In genomic region chr4:139631141-139631540, GRCm38 (mm10) we compare ENCODE assay signal across 23 mouse cellular contexts. TPM values are rescaled to one million over a fixed set of nuclear protein-coding genes. Genes with fewer than 3 reads are reported as not detected.
DNase-seq lines count a peak whose midpoint lies in the region; ATAC-seq and TF ChIP-seq lines count a peak whose summit lies in the region.
"Had no signal": no experiment of that assay in that cellular context is flagged by ENCODE, and none has a peak within 500 bp of the region (broad histone marks: within the 10 kb centered on the region; RNA-seq: fewer than 3 reads in every experiment).

No protein-coding gene starts in this region.

- H3K27me3 ChIP-seq in kidney, adult 2 months (replicated peaks; ENCODE audit: control insufficient read depth, insufficient read depth, low read length) = no peaks in the 10 kb centered on the region
- no peaks in the 10 kb centered on the region for H3K27me3 ChIP-seq in kidney, embryonic 14.5 days (ENCODE audit: control insufficient read depth, insufficient read depth, low read length)
- H3K27me3 ChIP-seq in lung, embryonic 16.5 days (ENCODE audit: control insufficient read depth, insufficient read depth, low read depth, low read length) = no peaks in the 10 kb centered on the region
- H3K27me3 ChIP-seq in lung, postnatal 0 days (replicated peaks; ENCODE audit: insufficient read depth, low read length) = no peaks in the 10 kb centered on the region
- H3K27me3 ChIP-seq in kidney, postnatal 0 days (ENCODE audit: insufficient read depth, low read length) = no peaks in the 10 kb centered on the region
- H3K27me3 ChIP-seq in small intestine, adult 2 months (ENCODE audit: control insufficient read depth, insufficient read depth, low read length) = peaks cover 18% of the 10 kb centered on the region
- H3K27me3 ChIP-seq: forebrain, embryonic 12.5 days; heart, embryonic 15.5 days; limb, embryonic 12.5 days; liver, embryonic 15.5 days; neural tube, embryonic 13.5 days had no signal

- H3K9me3 ChIP-seq in kidney, embryonic 14.5 days (ENCODE audit: control insufficient read depth, low read length) = no peaks in the 10 kb centered on the region
- no peaks in the 10 kb centered on the region for H3K9me3 ChIP-seq in lung, embryonic 16.5 days (ENCODE audit: control insufficient read depth, low read length)
- H3K9me3 ChIP-seq in lung, postnatal 0 days (ENCODE audit: low read length) = no peaks in the 10 kb centered on the region
- H3K9me3 ChIP-seq in kidney, postnatal 0 days (replicated peaks; ENCODE audit: low read length) = no peaks in the 10 kb centered on the region
- H3K9me3 ChIP-seq: forebrain, embryonic 12.5 days; heart, embryonic 15.5 days; limb, embryonic 12.5 days; liver, embryonic 15.5 days; neural tube, embryonic 13.5 days had no signal

- H3K4me1 ChIP-seq in kidney, adult 2 months (ENCODE audit: control insufficient read depth, insufficient read depth, low read length) = peaks cover 23% of the 10 kb centered on the region
- peaks cover 2% of the 10 kb centered on the region; the same call in 1 of the 2 replicates for H3K4me1 ChIP-seq in kidney, embryonic 14.5 days (ENCODE audit: control insufficient read depth, insufficient read depth, low read length)
- peaks cover 16% of the 10 kb centered on the region for H3K4me1 ChIP-seq in lung, embryonic 16.5 days (replicated peaks; ENCODE audit: control insufficient read depth, insufficient read depth, low read length)
- H3K4me1 ChIP-seq in lung, postnatal 0 days (ENCODE audit: insufficient read depth, low read depth, low read length) = peaks cover 3% of the 10 kb centered on the region; the same call in 1 of the 2 replicates
- peaks cover 7% of the 10 kb centered on the region for H3K4me1 ChIP-seq in kidney, postnatal 0 days (replicated peaks; ENCODE audit: insufficient read depth, low read length)
- peaks cover 16% of the 10 kb centered on the region for H3K4me1 ChIP-seq in small intestine, adult 2 months (ENCODE audit: control insufficient read depth, insufficient read depth, insufficient read length, low read length)
- H3K4me1 ChIP-seq: forebrain, embryonic 12.5 days had no signal

- no peak for TF ChIP-seq EP300 in lung, postnatal 0 days (IDR thresholded peaks at IDR 0.05)

- H3K27ac ChIP-seq in kidney, adult 2 months (ENCODE audit: insufficient read depth, low read depth, low read length) = no peak overlapping the region
- no peak overlapping the region for H3K27ac ChIP-seq in kidney, embryonic 14.5 days (ENCODE audit: low read depth, low read length)
- no peak overlapping the region for H3K27ac ChIP-seq in lung, embryonic 16.5 days (ENCODE audit: low read length)
- H3K27ac ChIP-seq in lung, postnatal 0 days (ENCODE audit: low read length) = no peak overlapping the region
- no peak overlapping the region for H3K27ac ChIP-seq in kidney, postnatal 0 days
- H3K27ac ChIP-seq in small intestine, adult 2 months (ENCODE audit: insufficient read depth, low read depth, low read length) = no peak overlapping the region
- H3K27ac ChIP-seq: forebrain, embryonic 12.5 days; heart, embryonic 15.5 days; limb, embryonic 12.5 days; liver, embryonic 15.5 days; neural tube, embryonic 13.5 days had no signal

- TF ChIP-seq POLR2A in kidney, adult 2 months (IDR thresholded peaks at IDR 0.05; ENCODE audit: low read depth, low read length) = no peak
- TF ChIP-seq POLR2A in small intestine, adult 2 months (IDR thresholded peaks at IDR 0.05; ENCODE audit: low read depth, low read length) = no peak

- ATAC-seq in kidney, embryonic 14.5 days (ENCODE audit: low FRiP score, low TSS enrichment) = no peak
- peak; percentile 30; the same call in 1 of the 2 replicates for ATAC-seq in lung, embryonic 16.5 days (ENCODE audit: low read depth)
- ATAC-seq in lung, postnatal 0 days = no peak
- ATAC-seq in kidney, postnatal 0 days (replicated peaks; ENCODE audit: low FRiP score, low read depth) = no peak
- no peak for ATAC-seq in frontal cortex, adult (ENCODE audit: low TSS enrichment)
- ATAC-seq: hindbrain, embryonic 16.5 days had no signal

- H3K4me3 ChIP-seq in kidney, adult 2 months (ENCODE audit: insufficient read depth, low read depth, low read length) = no peak overlapping the region
- no peak overlapping the region for H3K4me3 ChIP-seq in kidney, embryonic 14.5 days (ENCODE audit: low read length)
- H3K4me3 ChIP-seq in lung, embryonic 16.5 days (ENCODE audit: low read length) = no peak overlapping the region
- H3K4me3 ChIP-seq in lung, postnatal 0 days (ENCODE audit: low read depth, low read length) = no peak overlapping the region
- H3K4me3 ChIP-seq in kidney, postnatal 0 days (replicated peaks; ENCODE audit: low read depth, low read length) = no peak overlapping the region
- H3K4me3 ChIP-seq in small intestine, adult 2 months (ENCODE audit: low read depth, low read length) = peak overlapping the region; percentile 4; the same call in 1 of the 2 replicates
- H3K4me3 ChIP-seq: forebrain, embryonic 12.5 days; heart, embryonic 15.5 days; limb, embryonic 12.5 days; liver, embryonic 15.5 days; megakaryocyte, embryonic 14.5 days; neural tube, embryonic 13.5 days had no signal

- peak; percentile 80 for DNase-seq in kidney, adult 2 months
- no peak for DNase-seq in lung, postnatal 0 days (ENCODE audit: low spot score)
- DNase-seq in kidney, postnatal 0 days (ENCODE audit: low spot score) = no peak
- DNase-seq: cerebellum, adult 9-10 months; gastrocnemius, postnatal 10 days; midbrain, embryonic 14.5 days; right cerebral cortex, adult 18-20 months; thymus, postnatal 36 days had no signal

- WGBS in kidney, adult 2 months = 38% methylated on average over 5 of the region's 5 CpGs
- 62% methylated on average over 5 of the region's 5 CpGs for WGBS in kidney, embryonic 14.5 days
- WGBS in lung, embryonic 16.5 days = 34% methylated on average over 5 of the region's 5 CpGs
- WGBS in lung, postnatal 0 days = 37% methylated on average over 5 of the region's 5 CpGs
- WGBS in kidney, postnatal 0 days = 55% methylated on average over 5 of the region's 5 CpGs
- 39% methylated on average over 5 of the region's 5 CpGs for WGBS in small intestine, adult 2 months

- TF ChIP-seq CTCF in kidney, adult 2 months (conservative IDR thresholded peaks at IDR 0.05; ENCODE audit: insufficient read depth, insufficient read length, low read depth, low read length) = no peak
- TF ChIP-seq CTCF in lung, postnatal 0 days (IDR thresholded peaks at IDR 0.05) = no peak
- TF ChIP-seq CTCF in kidney, postnatal 0 days (IDR thresholded peaks at IDR 0.05; ENCODE audit: low read depth) = no peak
- TF ChIP-seq CTCF in small intestine, adult 2 months (IDR thresholded peaks at IDR 0.05; ENCODE audit: extremely low read depth, insufficient read length, insufficient replicate concordance, low read depth, low read length) = no peak

- H3K36me3 ChIP-seq in kidney, adult 2 months (ENCODE audit: control insufficient read depth, insufficient read depth, low read length) = no peaks in the 10 kb centered on the region
- peaks cover 4% of the 10 kb centered on the region; the same call in 1 of the 2 replicates for H3K36me3 ChIP-seq in kidney, embryonic 14.5 days (ENCODE audit: control insufficient read depth, insufficient read depth, low read length)
- H3K36me3 ChIP-seq in lung, embryonic 16.5 days (ENCODE audit: control insufficient read depth, insufficient read depth, low read length) = no peaks in the 10 kb centered on the region
- no peaks in the 10 kb centered on the region for H3K36me3 ChIP-seq in lung, postnatal 0 days (ENCODE audit: insufficient read depth, low read length)
- peaks cover 7% of the 10 kb centered on the region; the same call in 1 of the 2 replicates for H3K36me3 ChIP-seq in kidney, postnatal 0 days (ENCODE audit: insufficient read depth, low read length)
- H3K36me3 ChIP-seq in small intestine, adult 2 months (ENCODE audit: control insufficient read depth, insufficient read depth, low read length) = peaks cover 10% of the 10 kb centered on the region
- H3K36me3 ChIP-seq: heart, embryonic 15.5 days; limb, embryonic 12.5 days; liver, embryonic 15.5 days had no signal

- H3K9ac ChIP-seq in kidney, embryonic 14.5 days (ENCODE audit: low read depth, low read length) = no peak overlapping the region
- H3K9ac ChIP-seq in lung, embryonic 16.5 days (ENCODE audit: low read length) = no peak overlapping the region
- H3K9ac ChIP-seq in lung, postnatal 0 days (replicated peaks; ENCODE audit: low read depth) = no peak overlapping the region
- 0 out of 2 replicates have a peak overlapping the region, but pooled peaks have one; percentile 23 for H3K9ac ChIP-seq in kidney, postnatal 0 days (ENCODE audit: low read depth, low read length)
- H3K9ac ChIP-seq: forebrain, embryonic 12.5 days; heart, embryonic 15.5 days; limb, embryonic 12.5 days; liver, embryonic 15.5 days; neural tube, embryonic 13.5 days had no signal

- H3K4me2 ChIP-seq in kidney, embryonic 14.5 days (replicated peaks; ENCODE audit: low read depth, low read length) = no peak overlapping the region
- H3K4me2 ChIP-seq in lung, embryonic 16.5 days (ENCODE audit: low read depth, low read length) = no peak overlapping the region
- no peak overlapping the region for H3K4me2 ChIP-seq in lung, postnatal 0 days (replicated peaks; ENCODE audit: low read depth, low read length)
- no peak overlapping the region for H3K4me2 ChIP-seq in kidney, postnatal 0 days (ENCODE audit: low read length)
- H3K4me2 ChIP-seq: forebrain, embryonic 12.5 days; heart, embryonic 15.5 days; limb, embryonic 12.5 days; liver, embryonic 15.5 days; neural tube, embryonic 13.5 days had no signal

RNA-seq across cellular contexts. Expression of gene Aldh4a1, which starts 8.5 kb away (rescaled TPM):
- 517 and 605 TPM in 2 replicates for polyA plus RNA-seq in kidney, adult 2 months (2012; rRNA removed)
- polyA plus RNA-seq in kidney, embryonic 14.5 days (2014; fragmentation: Nextera tagmentation; extraction: Ambion mirVana) = 31.3 and 37.3 TPM in 2 replicates
- polyA plus RNA-seq in lung, embryonic 16.5 days (2015; fragmentation: Nextera tagmentation; extraction: Ambion mirVana) = 25.5 and 30.7 TPM in 2 replicates
- 13.4 and 19.7 TPM in 2 replicates for polyA plus RNA-seq in lung, postnatal 0 days (2015; fragmentation: Nextera tagmentation; extraction: Ambion mirVana)
- 91.0 and 106 TPM in 2 replicates for polyA plus RNA-seq in kidney, postnatal 0 days (2015; fragmentation: Nextera tagmentation; extraction: Ambion mirVana)
- 48.3 and 110 TPM in 2 replicates for polyA plus RNA-seq in small intestine, adult 2 months (2012; rRNA removed)

RNA-seq across cellular contexts. Expression of gene Tas1r2, which starts 22.2 kb away (rescaled TPM):
- 0.08 and 0.14 TPM in 2 replicates for polyA plus RNA-seq in kidney, adult 2 months (2012; rRNA removed)
- polyA plus RNA-seq in kidney, embryonic 14.5 days (2014; fragmentation: Nextera tagmentation; extraction: Ambion mirVana) = not detected in 2 replicates
- not detected in 2 replicates for polyA plus RNA-seq in lung, embryonic 16.5 days (2015; fragmentation: Nextera tagmentation; extraction: Ambion mirVana)
- polyA plus RNA-seq in lung, postnatal 0 days (2015; fragmentation: Nextera tagmentation; extraction: Ambion mirVana) = not detected in 2 replicates
- not detected in 2 replicates for polyA plus RNA-seq in kidney, postnatal 0 days (2015; fragmentation: Nextera tagmentation; extraction: Ambion mirVana)
- 0.10 and 0.41 TPM in 2 replicates for polyA plus RNA-seq in small intestine, adult 2 months (2012; rRNA removed)
- polyA plus RNA-seq: cortical plate, adult 2 months; embryonic facial prominence, embryonic 11.5 days; forebrain, embryonic 12.5 days; heart, embryonic 15.5 days; hindbrain, embryonic 16.5 days; intestine, postnatal 0 days; limb, embryonic 12.5 days; liver, embryonic 15.5 days; midbrain, embryonic 14.5 days; neural tube, embryonic 13.5 days; testis, adult 2 months had no signal

RNA-seq across cellular contexts. Expression of gene Gm21969, which starts 28.2 kb away (rescaled TPM):
- 0.02 and 0.08 TPM in 2 replicates for polyA plus RNA-seq in kidney, adult 2 months (2012; rRNA removed)
- polyA plus RNA-seq in kidney, embryonic 14.5 days (2014; fragmentation: Nextera tagmentation; extraction: Ambion mirVana) = not detected in 2 replicates
- polyA plus RNA-seq in lung, embryonic 16.5 days (2015; fragmentation: Nextera tagmentation; extraction: Ambion mirVana) = 0.05 TPM in 1 of 2 replicates, not detected in the other
- polyA plus RNA-seq in lung, postnatal 0 days (2015; fragmentation: Nextera tagmentation; extraction: Ambion mirVana) = not detected in 2 replicates
- polyA plus RNA-seq in kidney, postnatal 0 days (2015; fragmentation: Nextera tagmentation; extraction: Ambion mirVana) = 0.04 TPM in 1 of 2 replicates, not detected in the other
- polyA plus RNA-seq in small intestine, adult 2 months (2012; rRNA removed) = not detected in 2 replicates
- polyA plus RNA-seq: cortical plate, adult 2 months; embryonic facial prominence, embryonic 11.5 days; forebrain, embryonic 12.5 days; heart, embryonic 15.5 days; hindbrain, embryonic 16.5 days; intestine, postnatal 0 days; limb, embryonic 12.5 days; liver, embryonic 15.5 days; midbrain, embryonic 14.5 days; neural tube, embryonic 13.5 days; testis, adult 2 months had no signal
